Mouse (Mus musculus): ENCODE measurements around the gene Atp6v1fnb. TPM values are rescaled to one million over a fixed set of nuclear protein-coding genes. Genes with fewer than 3 reads are reported as not detected.
A peak's percentile ranks its signal among the peaks of the same experiment; 100 is the strongest.

The Atp6v1fnb gene
- total RNA-seq, 1 experiment = 1.0 TPM

GRCm38 (mm10) chr6:29513284-29513683 lies 42.0 kb downstream of the Atp6v1fnb start:
- peaks cover 4 to 6% of the 10 kb centered on the region in 2 experiments; a peak in 3 of 4 replicates for H3K4me1 ChIP-seq (ENCODE audit: control insufficient read depth in 2 of 2, insufficient read depth in 2 of 2, low read length in 2 of 2, poor library complexity in 1 of 2)
- H3K9ac ChIP-seq (ENCODE audit: insufficient read depth, low read depth, low read length, poor library complexity, severe bottlenecking) = no peak overlapping the region
- no peak for TF ChIP-seq CHD2 (IDR thresholded peaks at IDR 0.05; ENCODE audit: low read depth, low read length)
- no peak for TF ChIP-seq ZC3H11A (IDR thresholded peaks at IDR 0.05; ENCODE audit: borderline replicate concordance, low read depth, low read length)
- TF ChIP-seq HCFC1 (IDR thresholded peaks at IDR 0.05; ENCODE audit: borderline replicate concordance, insufficient read depth, low read length) = no peak
- TF ChIP-seq ZNF384 (IDR thresholded peaks at IDR 0.05; ENCODE audit: low read depth, low read length) = no peak
- TF ChIP-seq MAFK (IDR thresholded peaks at IDR 0.05; ENCODE audit: insufficient read depth, low read depth, low read length) = no peak
- no peak overlapping the region for H3K27ac ChIP-seq (ENCODE audit: insufficient read depth, low read depth, low read length, poor library complexity, severe bottlenecking)
- no peaks in the 10 kb centered on the region for H3K9me3 ChIP-seq (ENCODE audit: control insufficient read depth, insufficient read depth, low read depth, low read length)
- DNase-seq (ENCODE audit: low read depth, low spot score) = no peak
- no peaks in the 10 kb centered on the region for H3K36me3 ChIP-seq (ENCODE audit: control insufficient read depth, insufficient read depth, low read length, poor library complexity, severe bottlenecking)
- 0 out of 4 replicates have a peak overlapping the region, but pooled peaks of 1 of the 2 experiments have one; percentile 13 for H3K4me3 ChIP-seq (ENCODE audit: insufficient read depth in 1 of 2, low read depth in 1 of 2, low read length in 2 of 2, poor library complexity in 1 of 2, severe bottlenecking in 1 of 2)
- in situ Hi-C loops (cut with MboI; ENCODE audit: low sequenced_read_pairs in 2 of 2, unreplicated experiment in 2 of 2) = no loop called here

GRCm38 (mm10) chr6:29517139-29517538 lies 45.9 kb downstream of the Atp6v1fnb start:
- H3K9ac ChIP-seq (ENCODE audit: insufficient read depth, low read depth, low read length, poor library complexity, severe bottlenecking) = no peak overlapping the region
- no peaks in the 10 kb centered on the region for H3K36me3 ChIP-seq (ENCODE audit: control insufficient read depth, insufficient read depth, low read length, poor library complexity, severe bottlenecking)
- no peak overlapping the region for H3K4me3 ChIP-seq (ENCODE audit: insufficient read depth in 1 of 2, low read depth in 1 of 2, low read length in 2 of 2, poor library complexity in 1 of 2, severe bottlenecking in 1 of 2)
- H3K9me3 ChIP-seq (ENCODE audit: control insufficient read depth, insufficient read depth, low read depth, low read length) = no peaks in the 10 kb centered on the region
- peaks cover 2 to 6% of the 10 kb centered on the region in 2 experiments; a peak in 3 of 4 replicates for H3K4me1 ChIP-seq (ENCODE audit: control insufficient read depth in 2 of 2, insufficient read depth in 2 of 2, low read length in 2 of 2, poor library complexity in 1 of 2)
- in situ Hi-C loops (cut with MboI; ENCODE audit: low sequenced_read_pairs in 2 of 2, unreplicated experiment in 2 of 2) = no loop called here
- TF ChIP-seq CHD2 (IDR thresholded peaks at IDR 0.05; ENCODE audit: low read depth, low read length) (no peak), ZC3H11A (IDR thresholded peaks at IDR 0.05; ENCODE audit: borderline replicate concordance, low read depth, low read length) (no peak), ZNF384 (IDR thresholded peaks at IDR 0.05; ENCODE audit: low read depth, low read length) (no peak), HCFC1 (IDR thresholded peaks at IDR 0.05; ENCODE audit: borderline replicate concordance, insufficient read depth, low read length) (no peak), MAFK (IDR thresholded peaks at IDR 0.05; ENCODE audit: insufficient read depth, low read depth, low read length) (no peak)
- peak; percentile 62 for DNase-seq (ENCODE audit: low read depth, low spot score)
- no peak overlapping the region for H3K27ac ChIP-seq (ENCODE audit: insufficient read depth, low read depth, low read length, poor library complexity, severe bottlenecking)

- H3K9ac ChIP-seq (ENCODE audit: insufficient read depth, low read depth, low read length, poor library complexity, severe bottlenecking) = no peak overlapping the region
- no peaks in the 10 kb centered on the region for H3K9me3 ChIP-seq (ENCODE audit: control insufficient read depth, insufficient read depth, low read depth, low read length)
- DNase-seq (ENCODE audit: low read depth, low spot score) = no peak
- no peaks in the 10 kb centered on the region for H3K36me3 ChIP-seq (ENCODE audit: control insufficient read depth, insufficient read depth, low read length, poor library complexity, severe bottlenecking)
- no peak for TF ChIP-seq ZC3H11A (IDR thresholded peaks at IDR 0.05; ENCODE audit: borderline replicate concordance, low read depth, low read length)
- in situ Hi-C loops (cut with MboI; ENCODE audit: low sequenced_read_pairs in 2 of 2, unreplicated experiment in 2 of 2) = no loop called here
- peaks cover 0 to 3% of the 10 kb centered on the region in 2 experiments; a peak in 1 of 4 replicates for H3K4me1 ChIP-seq (ENCODE audit: control insufficient read depth in 2 of 2, insufficient read depth in 2 of 2, low read length in 2 of 2, poor library complexity in 1 of 2)
- H3K27ac ChIP-seq (ENCODE audit: insufficient read depth, low read depth, low read length, poor library complexity, severe bottlenecking) = no peak overlapping the region
- no peak overlapping the region for H3K4me3 ChIP-seq (ENCODE audit: insufficient read depth in 1 of 2, low read depth in 1 of 2, low read length in 2 of 2, poor library complexity in 1 of 2, severe bottlenecking in 1 of 2)
Observed at GRCm38 (mm10) chr6:29522626-29523300, 51.5 kb downstream of the Atp6v1fnb start.

Other genes starting within 250 kb of the Atp6v1fnb start
- gene Hilpda, start 198.9 kb upstream of the Atp6v1fnb start, total RNA-seq (2012; rRNA removed) = 36.9 and 38.9 TPM in 2 replicates
- 0.42 and 0.58 TPM in 2 replicates for gene Fam71f2, start 191.8 kb upstream of the Atp6v1fnb start, total RNA-seq (2012; rRNA removed)
- gene Fam71f1, start 152.3 kb upstream of the Atp6v1fnb start, total RNA-seq (2012; rRNA removed) = 0.21 and 0.80 TPM in 2 replicates
- gene Calu, start 123.4 kb upstream of the Atp6v1fnb start, total RNA-seq (2012; rRNA removed) = 321 and 408 TPM in 2 replicates
- 0.11 and 0.13 TPM in 2 replicates for gene Opn1sw, start 83.0 kb upstream of the Atp6v1fnb start, total RNA-seq (2012; rRNA removed)
- 10.5 and 18.2 TPM in 2 replicates for gene Ccdc136, start 75.1 kb upstream of the Atp6v1fnb start, total RNA-seq (2012; rRNA removed)
- 64.9 and 86.4 TPM in 2 replicates for gene Flnc, start 38.2 kb upstream of the Atp6v1fnb start, total RNA-seq (2012; rRNA removed)
- gene Atp6v1f, start 3.7 kb upstream of the Atp6v1fnb start, total RNA-seq (2012; rRNA removed) = 173 and 182 TPM in 2 replicates
- gene Kcp, start 36.5 kb downstream of the Atp6v1fnb start, total RNA-seq (2012; rRNA removed) = 3.3 and 6.0 TPM in 2 replicates
- gene Irf5, start 55.2 kb downstream of the Atp6v1fnb start, total RNA-seq (2012; rRNA removed) = 0.90 and 3.7 TPM in 2 replicates
- 89.7 and 91.1 TPM in 2 replicates for gene Tnpo3, start 138.4 kb downstream of the Atp6v1fnb start, total RNA-seq (2012; rRNA removed)
- gene Tspan33, start 222.8 kb downstream of the Atp6v1fnb start, total RNA-seq (2012; rRNA removed) = 5.7 and 7.9 TPM in 2 replicates

Measured in ES-E14 (cell line).